Mouse (Mus musculus) thymus, adult 2 months (tissue): ENCODE measurements at regions not wholly inside any gene's neighbourhood (a gene's known extent, or its start where the extent isn't known, plus 50 kb on each side); places are given as distances from the start of the nearest gene placed in this dataset.

Experiments
- CTCF ChIP-seq: fragments of 200-500 bp; IDR thresholded peaks from 2 replicates; pipeline ENCODE4 v1.5.1; 2012; ENCODE audit warnings: mild to moderate bottlenecking, control low read depth, low read length, moderate library complexity, borderline replicate concordance; ENCODE audit not compliant: control insufficient read depth, poor library complexity, insufficient read depth; ENCODE audit errors: extremely low read depth
- POLR2A ChIP-seq: fragments of 200-500 bp; IDR thresholded peaks from 2 replicates; pipeline ENCODE4 v1.6.1; 2012; ENCODE audit warnings: mild to moderate bottlenecking, low read length, control low read depth, moderate library complexity; ENCODE audit not compliant: control insufficient read depth, poor library complexity, insufficient read depth; ENCODE audit errors: extremely low read depth

DNA sequence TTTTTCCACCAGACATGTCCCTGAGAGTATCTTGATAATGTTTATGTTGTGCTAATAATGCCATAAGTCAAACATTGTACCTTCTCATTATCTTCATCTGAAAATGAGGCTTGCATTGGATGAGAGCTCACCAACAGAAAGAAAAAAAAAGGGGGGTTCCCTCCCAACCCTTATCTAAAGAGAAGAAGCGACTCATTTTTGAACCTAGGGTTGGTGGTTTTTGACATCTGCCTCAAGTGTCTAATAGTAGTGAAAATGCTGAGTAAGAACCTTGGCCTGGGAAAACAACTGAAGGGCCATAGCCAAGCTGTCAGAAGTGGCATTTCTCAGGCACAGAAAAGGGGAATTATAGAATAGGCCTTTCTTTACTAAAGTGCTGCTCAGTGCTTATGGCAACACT lies 577.3 kb downstream of the Adgrl2 start:
- no peak for TF ChIP-seq POLR2A
- TF ChIP-seq CTCF: no peak
